13 mouse cellular contexts compared by ENCODE assay signal in genomic region chr11:61212102-61212501, GRCm38 (mm10). TPM values are rescaled to one million over a fixed set of nuclear protein-coding genes. Genes with fewer than 3 reads are reported as not detected.
A peak's percentile ranks its signal among the peaks of the same experiment; 100 is the strongest.
DNase-seq lines count a peak whose midpoint lies in the region; ATAC-seq and TF ChIP-seq lines count a peak whose summit lies in the region.
"Had no signal": no experiment of that assay in that cellular context is flagged by ENCODE, and none has a peak within 500 bp of the region (broad histone marks: within the 10 kb centered on the region; RNA-seq: fewer than 3 reads in every experiment).

No protein-coding gene starts in this region.

- peaks cover 32% of the 10 kb centered on the region for H3K27me3 ChIP-seq in kidney, embryonic 15.5 days
- H3K27me3 ChIP-seq in ES-Bruce4 (ENCODE audit: control insufficient read depth, insufficient read depth, low read length, poor library complexity, severe bottlenecking) = no peaks in the 10 kb centered on the region
- H3K27me3 ChIP-seq in midbrain, embryonic 13.5 days = no peaks in the 10 kb centered on the region

- ATAC-seq in kidney, embryonic 15.5 days (replicated peaks; ENCODE audit: low FRiP score) = no peak
- peak; percentile 76 for ATAC-seq in megakaryocyte progenitor cell, adult 5-6 weeks (replicated peaks; ENCODE audit: poor library complexity)
- ATAC-seq in midbrain, embryonic 13.5 days = no peak
- ATAC-seq: activated CD4-positive, CD25-positive, alpha-beta regulatory T cell, adult 4 months had no signal

- no peak overlapping the region for H3K4me2 ChIP-seq in kidney, embryonic 15.5 days
- no peak overlapping the region for H3K4me2 ChIP-seq in midbrain, embryonic 13.5 days (replicated peaks)
- H3K4me2 ChIP-seq: lung, embryonic 15.5 days; neural tube, embryonic 12.5 days had no signal

- WGBS in kidney, embryonic 15.5 days = 35% methylated on average over 20 of the region's 20 CpGs
- 45% methylated on average over 20 of the region's 20 CpGs for WGBS in midbrain, embryonic 13.5 days

- H3K4me1 ChIP-seq in kidney, embryonic 15.5 days = peaks cover 2% of the 10 kb centered on the region; the same call in 1 of the 2 replicates
- H3K4me1 ChIP-seq in ES-Bruce4 (ENCODE audit: control insufficient read depth, insufficient read depth, low read length) = peaks cover 1% of the 10 kb centered on the region
- H3K4me1 ChIP-seq in midbrain, embryonic 13.5 days (replicated peaks) = 0 out of 2 replicates have a peak, but pooled peaks cover 2% of the 10 kb centered on the region
- H3K4me1 ChIP-seq: neural tube, embryonic 12.5 days had no signal

- H3K9me3 ChIP-seq in kidney, embryonic 15.5 days (replicated peaks) = no peaks in the 10 kb centered on the region
- H3K9me3 ChIP-seq in ES-Bruce4 (replicated peaks; ENCODE audit: control insufficient read depth, insufficient read depth, low read length, poor library complexity, severe bottlenecking) = no peaks in the 10 kb centered on the region
- no peaks in the 10 kb centered on the region for H3K9me3 ChIP-seq in midbrain, embryonic 13.5 days
- H3K9me3 ChIP-seq: lung, embryonic 15.5 days; neural tube, embryonic 12.5 days had no signal

- TF ChIP-seq POLR2A in ES-Bruce4 (IDR thresholded peaks at IDR 0.05; ENCODE audit: insufficient read depth, low read length) = no peak

- peak; percentile 52 for TF ChIP-seq CTCF in ES-Bruce4 (IDR thresholded peaks at IDR 0.05; ENCODE audit: low read depth, low read length)

- peak; percentile 25 for DNase-seq in cerebellum, adult 11-12 months
- DNase-seq in cerebellum, adult 9-10 months = no peak
- peak; percentile 16 to 29 for DNase-seq in kidney, postnatal 4 days
- DNase-seq in layer of hippocampus, postnatal 14 days (ENCODE audit: low spot score in 2 of 2) = no peak
- DNase-seq: cerebellum, adult 9-11 months; heart, adult 11 months had no signal

- no peak for TF ChIP-seq EP300 in ES-Bruce4 (IDR thresholded peaks at IDR 0.05; ENCODE audit: insufficient read depth, low read depth, low read length)

- no peak overlapping the region for H3K27ac ChIP-seq in kidney, embryonic 15.5 days
- H3K27ac ChIP-seq in ES-Bruce4 (ENCODE audit: insufficient read depth, low read length) = no peak overlapping the region
- H3K27ac ChIP-seq in midbrain, embryonic 13.5 days = no peak overlapping the region
- H3K27ac ChIP-seq: lung, embryonic 15.5 days; neural tube, embryonic 12.5 days had no signal

- H3K9ac ChIP-seq in kidney, embryonic 15.5 days = no peak overlapping the region
- H3K9ac ChIP-seq in ES-Bruce4 (ENCODE audit: low read depth, poor library complexity, severe bottlenecking) = no peak overlapping the region
- H3K9ac ChIP-seq in midbrain, embryonic 13.5 days (replicated peaks) = no peak overlapping the region
- H3K9ac ChIP-seq: lung, embryonic 15.5 days; neural tube, embryonic 12.5 days had no signal

- H3K36me3 ChIP-seq in kidney, embryonic 15.5 days = no peaks in the 10 kb centered on the region
- H3K36me3 ChIP-seq in ES-Bruce4 (ENCODE audit: control insufficient read depth, insufficient read depth, low read length, poor library complexity, severe bottlenecking) = no peaks in the 10 kb centered on the region
- H3K36me3 ChIP-seq in midbrain, embryonic 13.5 days = no peaks in the 10 kb centered on the region
- H3K36me3 ChIP-seq: lung, embryonic 15.5 days; neural tube, embryonic 12.5 days had no signal

- no peak overlapping the region for H3K4me3 ChIP-seq in kidney, embryonic 15.5 days (replicated peaks)
- H3K4me3 ChIP-seq in ES-Bruce4 (ENCODE audit: low read depth, low read length) = no peak overlapping the region
- H3K4me3 ChIP-seq in midbrain, embryonic 13.5 days (replicated peaks) = no peak overlapping the region
- H3K4me3 ChIP-seq: lung, embryonic 15.5 days; neural tube, embryonic 12.5 days had no signal

RNA-seq across cellular contexts. Expression of gene Aldh3a1, which starts 4.8 kb away (rescaled TPM):
- 0.09 TPM in 1 of 2 replicates, not detected in the other for polyA plus RNA-seq in kidney, embryonic 15.5 days (2015; fragmentation: Nextera tagmentation; extraction: Ambion mirVana)
- polyA plus RNA-seq in ES-Bruce4 (2011; ENCODE audit: insufficient read depth, insufficient read length, low read depth, missing spikeins) = not detected in 2 replicates
- 0.32 TPM in 1 of 2 replicates, not detected in the other for total RNA-seq in megakaryocyte progenitor cell, adult 5-6 weeks (2015)
- total RNA-seq in megakaryocyte progenitor cell, adult 5-6 weeks (2017) = 0.34 TPM in 1 of 2 replicates, not detected in the other
- not detected in 2 replicates for polyA plus RNA-seq in midbrain, embryonic 13.5 days (2015; fragmentation: Nextera tagmentation; extraction: Ambion mirVana)
- total RNA-seq in layer of hippocampus, postnatal 14 days (2021) = under 1 TPM; 0.81 to 0.95 TPM
- polyA plus RNA-seq: activated CD4-positive, CD25-positive, alpha-beta regulatory T cell, adult 4 months; neural tube, embryonic 12.5 days had no signal

RNA-seq across cellular contexts. Expression of gene Usp22, which starts 37.2 kb away (rescaled TPM):
- polyA plus RNA-seq in kidney, embryonic 15.5 days (2015; fragmentation: Nextera tagmentation; extraction: Ambion mirVana) = 128 and 133 TPM in 2 replicates
- polyA plus RNA-seq in ES-Bruce4 (2011; ENCODE audit: insufficient read depth, insufficient read length, low read depth, missing spikeins) = 107 and 113 TPM in 2 replicates
- 32.3 and 36.1 TPM in 2 replicates for total RNA-seq in megakaryocyte progenitor cell, adult 5-6 weeks (2015)
- total RNA-seq in megakaryocyte progenitor cell, adult 5-6 weeks (2017) = 54.1 and 79.4 TPM in 2 replicates
- 368 and 370 TPM in 2 replicates for polyA plus RNA-seq in midbrain, embryonic 13.5 days (2015; fragmentation: Nextera tagmentation; extraction: Ambion mirVana)
- total RNA-seq in layer of hippocampus, postnatal 14 days (2021) = 100 to 1,000 TPM; 319 to 320 TPM

RNA-seq across cellular contexts. Expression of gene Aldh3a2, which starts 55.2 kb away (rescaled TPM):
- polyA plus RNA-seq in kidney, embryonic 15.5 days (2015; fragmentation: Nextera tagmentation; extraction: Ambion mirVana) = 32.2 and 34.7 TPM in 2 replicates
- polyA plus RNA-seq in ES-Bruce4 (2011; ENCODE audit: insufficient read depth, insufficient read length, low read depth, missing spikeins) = 21.3 and 22.4 TPM in 2 replicates
- 20.2 and 25.5 TPM in 2 replicates for total RNA-seq in megakaryocyte progenitor cell, adult 5-6 weeks (2015)
- 17.3 and 17.6 TPM in 2 replicates for total RNA-seq in megakaryocyte progenitor cell, adult 5-6 weeks (2017)
- polyA plus RNA-seq in midbrain, embryonic 13.5 days (2015; fragmentation: Nextera tagmentation; extraction: Ambion mirVana) = 21.4 and 23.2 TPM in 2 replicates
- 10 to 100 TPM; 54.5 to 57.5 TPM for total RNA-seq in layer of hippocampus, postnatal 14 days (2021)

Comparison
In these comparisons a context has a peak if more than half of its experiments do, and no peak if none do; other contexts are left out.
1. DNase-seq: peak in cerebellum, adult 11-12 months (single experiment) and kidney, postnatal 4 days (2 of 2); none in cerebellum, adult 9-10 months (single experiment) and layer of hippocampus, postnatal 14 days (0 of 2).